In the genomic region with DNA sequence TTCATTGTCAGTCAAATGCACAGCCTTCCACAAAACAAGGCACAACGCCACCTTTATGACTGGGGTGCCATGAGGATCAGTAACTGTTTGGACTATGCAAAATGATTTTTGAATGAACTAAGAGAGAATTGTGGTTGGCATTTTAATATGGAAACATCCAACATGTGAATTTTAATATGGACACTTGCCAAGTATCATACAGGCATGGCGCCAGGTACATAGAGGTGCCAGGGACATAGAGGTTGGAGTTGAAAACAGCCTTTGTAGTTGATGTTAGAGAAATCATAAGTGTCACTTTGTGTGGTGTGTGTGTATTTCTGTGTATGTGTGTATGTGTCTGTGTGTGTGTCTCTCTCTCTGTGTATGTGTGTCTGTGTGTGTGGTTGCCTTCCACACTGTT, we compare ENCODE assay signal across 18 mouse cellular contexts. TPM values are rescaled to one million over a fixed set of nuclear protein-coding genes. Genes with fewer than 3 reads are reported as not detected.
DNase-seq lines count a peak whose midpoint lies in the region; TF ChIP-seq lines count a peak whose summit lies in the region.
"Had no signal": no experiment of that assay in that cellular context is flagged by ENCODE, and none has a peak within 500 bp of the region (broad histone marks: within the 10 kb centered on the region; RNA-seq: fewer than 3 reads in every experiment).

No protein-coding gene starts in this region.

- DNase-seq in adrenal gland, postnatal 10 days: peak; percentile 32
- no peak for DNase-seq in adrenal gland, adult 8-10 months
- peak; percentile 37 to 56 for DNase-seq in cerebellum, postnatal 14 days
- no peak for DNase-seq in cerebellum, adult 2 months
- peak; percentile 12 for DNase-seq in liver, adult 2 months (ENCODE audit: extremely low read depth, low read depth, low spot score)
- DNase-seq in liver: no peak
- peak; percentile 16 for DNase-seq in NIH3T3 (ENCODE audit: low read depth)
- DNase-seq: adrenal gland, postnatal 14 days; adrenal gland, postnatal 36 days; B cell, adult 2 months; cerebellum, adult 11-12 months; cerebellum, adult 9-10 months; forebrain, postnatal 0 days had no signal

- TF ChIP-seq CTCF in cerebellum, adult 2 months (IDR thresholded peaks at IDR 0.05; ENCODE audit: borderline replicate concordance, insufficient read depth, low read depth, low read length): no peak
- no peak for TF ChIP-seq CTCF in liver, adult 2 months (IDR thresholded peaks at IDR 0.05; ENCODE audit: low read depth, low read length)

- H3K36me3 ChIP-seq in liver, adult 2 months (ENCODE audit: control insufficient read depth, insufficient read depth, low read length): no peaks in the 10 kb centered on the region
- H3K36me3 ChIP-seq: forebrain, embryonic 15.5 days; G1E had no signal

- H3K27me3 ChIP-seq in cerebellum, adult 2 months (ENCODE audit: control insufficient read depth, insufficient read depth, low read length): no peaks in the 10 kb centered on the region
- no peaks in the 10 kb centered on the region for H3K27me3 ChIP-seq in liver, adult 2 months (ENCODE audit: control insufficient read depth, insufficient read depth, low read length)
- H3K27me3 ChIP-seq: CH12.LX; forebrain, embryonic 13.5 days; forebrain, embryonic 15.5 days; Patski had no signal

- no peak overlapping the region for H3K9ac ChIP-seq in liver, adult 2 months (ENCODE audit: low read depth, low read length)
- H3K9ac ChIP-seq: forebrain, embryonic 13.5 days; forebrain, embryonic 15.5 days; forebrain, postnatal 0 days had no signal

- H3K4me1 ChIP-seq in cerebellum, adult 2 months (ENCODE audit: control insufficient read depth, insufficient read depth, low read length): peaks cover 8% of the 10 kb centered on the region; the same call in 1 of the 2 replicates
- H3K4me1 ChIP-seq in liver, adult 2 months (ENCODE audit: control insufficient read depth, insufficient read depth, low read length): no peaks in the 10 kb centered on the region

- no peak overlapping the region for H3K4me3 ChIP-seq in cerebellum, adult 2 months (replicated peaks; ENCODE audit: insufficient read depth, low read depth, low read length)
- H3K4me3 ChIP-seq in liver, adult 2 months (ENCODE audit: insufficient read depth, low read depth, low read length): no peak overlapping the region
- H3K4me3 ChIP-seq: forebrain, embryonic 13.5 days; forebrain, embryonic 15.5 days had no signal

- WGBS in cerebellum, adult 2 months: 79% methylated on average over 2 of the region's 2 CpGs
- 92% methylated on average over 2 of the region's 2 CpGs for WGBS in liver, adult 2 months

- no peak overlapping the region for H3K27ac ChIP-seq in cerebellum, adult 2 months (ENCODE audit: insufficient read depth, low read length)
- no peak overlapping the region for H3K27ac ChIP-seq in liver, adult 2 months (replicated peaks; ENCODE audit: insufficient read depth, low read depth, low read length)
- H3K27ac ChIP-seq: forebrain, embryonic 13.5 days; forebrain, embryonic 15.5 days had no signal

- no peaks in the 10 kb centered on the region for H3K79me2 ChIP-seq in liver, adult 2 months (ENCODE audit: control insufficient read depth, insufficient read depth, low read length)

- TF ChIP-seq POLR2A in cerebellum, adult 2 months (IDR thresholded peaks at IDR 0.05; ENCODE audit: borderline replicate concordance, insufficient read depth, low read length): no peak
- TF ChIP-seq POLR2A in liver, adult 2 months (IDR thresholded peaks at IDR 0.05; ENCODE audit: extremely low read depth, insufficient read depth, low read length): no peak

RNA-seq across cellular contexts. Expression of a gene that starts 5.4 kb away (rescaled TPM):
- 1 to 10 TPM; 4.2 to 5.8 TPM for total RNA-seq in adrenal gland, postnatal 10 days (2021)
- 1 to 10 TPM; 4.1 to 7.8 (median 5.3) TPM for total RNA-seq in adrenal gland, adult 8-10 months (2022)
- polyA plus RNA-seq in cerebellum, adult 2 months (2012; rRNA removed): 0.52 and 0.55 TPM in 2 replicates
- total RNA-seq in liver, adult 2 months (2014; rRNA removed): 0.74 and 0.94 TPM in 2 replicates
- 0.20 and 0.55 TPM in 2 replicates for polyA plus RNA-seq in liver, adult 2 months (2012; rRNA removed)

Comparison
In these comparisons a context has a peak if more than half of its experiments do, and no peak if none do; other contexts are left out.
1. DNase-seq: peak in adrenal gland, postnatal 10 days (single experiment), cerebellum, postnatal 14 days (2 of 2), liver, adult 2 months (single experiment) and NIH3T3 (single experiment); none in adrenal gland, adult 8-10 months (single experiment), cerebellum, adult 2 months (0 of 2) and liver (single experiment).